Mouse (Mus musculus): ENCODE data around the gene Nsun2.

- TF ChIP-seq POLR2A (IDR thresholded peaks at IDR 0.05; ENCODE audit: insufficient read depth, low read depth, low read length) (no peak), CTCF (IDR thresholded peaks at IDR 0.05) (no peak)
These were observed 67.8 kb downstream of the Nsun2 start for GRCm38 (mm10) chr13:69601321-69601720.
